Mouse (Mus musculus) gonadal fat pad, adult 2 months (tissue): ENCODE measurements around the gene Tmem243. TPM values are rescaled to one million over a fixed set of nuclear protein-coding genes. Genes with fewer than 3 reads are reported as not detected.
"Not testable (repeated sequence)": the region's sequence is repeated elsewhere in the genome, so short reads cannot be mapped to it uniquely, and the experiment has no call there.

Experiments used
- DNase-seq: peaks from one replicate; pipeline ENCODE4 v3.0.0-alpha.2; 2012; ENCODE audit warnings: low read depth
- polyA plus RNA-seq: library from polyadenylated mRNA; depleted of rRNA; stranded (reverse); fragments of >200 nt; gene quantifications from 2 replicates; pipeline ENCODE4 v1.2.3, GENCODE M21; 2012

Tmem243 gene
- polyA plus RNA-seq, 1 experiment = 41.4 TPM

- no peak for DNase-seq
Observed at GRCm38 (mm10) chr5:9107296-9108089, 7.0 kb downstream of the Tmem243 start.

DNA sequence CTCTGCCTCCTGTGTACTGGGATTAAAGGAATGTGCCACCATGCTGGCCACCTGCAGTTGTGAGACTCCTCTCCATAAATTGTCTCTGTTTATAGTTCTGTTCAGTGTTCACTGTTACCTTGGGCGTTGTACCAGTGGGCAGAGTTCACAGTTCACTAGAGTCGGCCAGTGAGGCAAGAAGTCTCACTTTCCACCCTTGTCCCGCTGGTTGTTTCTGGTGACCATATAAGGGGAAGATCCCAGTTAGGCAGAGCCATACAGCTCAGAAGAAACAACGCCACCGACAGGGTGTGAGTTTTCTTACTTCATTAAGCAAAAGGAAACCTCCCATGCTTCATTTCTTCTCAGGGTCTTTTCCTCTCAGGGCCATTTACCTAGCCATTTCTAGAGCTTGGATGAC, 8.0 kb downstream of the Tmem243 start:
- DNase-seq = no peak

DNA sequence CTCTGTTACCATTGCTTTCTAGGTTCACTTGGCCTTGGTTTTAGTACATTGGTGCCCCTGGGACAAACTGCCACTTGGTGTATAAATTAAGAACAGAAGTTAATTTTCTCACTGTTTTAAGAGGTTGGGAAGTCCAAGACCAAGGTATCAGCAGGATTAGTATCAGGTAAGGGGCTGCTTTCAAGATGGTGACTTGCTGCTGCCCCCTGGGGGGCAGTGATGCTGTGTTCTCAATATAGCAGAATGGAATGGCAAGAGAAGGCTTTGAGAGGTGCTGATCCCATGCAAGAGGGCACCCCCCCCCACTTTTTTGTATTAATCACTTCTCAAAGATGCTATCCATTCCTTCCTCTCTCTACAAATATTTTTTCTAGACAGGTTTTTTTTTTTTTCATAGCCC, 9.1 kb downstream of the Tmem243 start:
- no peak for DNase-seq

GRCm38 (mm10) chr5:9111285-9111684, 10.8 kb downstream of the Tmem243 start:
- no peak for DNase-seq

GRCm38 (mm10) chr5:9111759-9112158, 11.3 kb downstream of the Tmem243 start:
- no peak for DNase-seq

- DNase-seq = no peak
Observed at GRCm38 (mm10) chr5:9114162-9114561, 13.7 kb downstream of the Tmem243 start.

- no peak for DNase-seq
Observed at GRCm38 (mm10) chr5:9124134-9124533, 23.7 kb downstream of the Tmem243 start.

DNA sequence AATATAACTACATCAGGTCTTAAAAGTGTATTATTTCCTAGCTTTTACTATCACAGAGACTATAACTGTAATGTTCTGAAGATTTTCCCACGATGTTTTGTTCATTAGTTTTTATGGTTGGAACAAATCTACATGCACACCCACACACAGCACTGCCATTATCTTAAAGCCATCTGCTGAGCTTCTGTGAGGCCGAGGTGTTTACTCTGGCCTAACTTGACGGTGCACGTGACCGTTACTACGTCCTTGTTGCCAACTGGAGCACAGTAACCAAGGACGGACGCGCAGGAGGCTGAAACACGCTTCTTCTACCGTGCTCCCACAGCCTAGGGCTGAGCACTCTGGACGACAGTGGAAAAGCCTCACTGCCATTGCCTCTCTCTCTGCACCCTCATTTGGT, 28.1 kb downstream of the Tmem243 start:
- peak; percentile 34 for DNase-seq

DNA sequence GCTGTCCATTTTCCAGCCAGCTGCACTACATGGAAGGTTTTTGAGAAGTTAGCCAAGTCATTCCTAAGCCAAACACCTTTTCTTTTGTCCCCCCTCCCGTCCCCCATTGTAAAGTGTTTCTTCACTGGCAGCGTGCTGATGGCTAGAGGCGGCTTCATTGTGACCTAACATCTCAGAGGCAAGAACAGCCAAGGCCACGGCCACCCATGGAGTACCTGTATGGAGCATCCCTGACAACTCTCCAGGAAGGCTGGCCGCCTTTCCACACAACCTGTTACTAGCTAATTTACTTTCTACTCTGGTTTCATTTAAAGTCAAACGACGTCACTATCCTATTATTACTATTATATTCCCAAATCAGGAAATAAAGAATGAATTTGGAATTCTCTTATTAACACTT, 31.3 kb downstream of the Tmem243 start:
- no peak for DNase-seq

GRCm38 (mm10) chr5:9135588-9135987, 35.1 kb downstream of the Tmem243 start:
- no peak for DNase-seq

DNA sequence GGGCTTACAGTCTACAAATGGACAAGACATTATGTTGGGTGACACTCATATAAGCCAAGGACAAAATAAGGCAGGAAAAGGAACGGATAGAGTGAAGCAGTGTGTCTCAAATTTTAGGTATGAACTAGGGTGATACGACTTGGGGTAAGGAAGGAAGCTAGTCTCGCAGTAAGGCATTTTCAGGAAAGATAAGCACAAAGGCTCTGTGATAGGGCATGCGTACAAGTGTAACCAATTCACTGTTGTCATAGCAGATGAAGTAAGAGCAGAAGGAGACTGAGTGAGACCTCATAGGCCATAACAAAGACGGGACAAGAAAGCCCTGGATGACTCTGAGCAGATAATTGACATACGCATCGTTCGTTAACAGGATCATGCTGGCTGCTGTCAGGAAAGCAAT, 40.3 kb downstream of the Tmem243 start:
- no peak for DNase-seq

DNA sequence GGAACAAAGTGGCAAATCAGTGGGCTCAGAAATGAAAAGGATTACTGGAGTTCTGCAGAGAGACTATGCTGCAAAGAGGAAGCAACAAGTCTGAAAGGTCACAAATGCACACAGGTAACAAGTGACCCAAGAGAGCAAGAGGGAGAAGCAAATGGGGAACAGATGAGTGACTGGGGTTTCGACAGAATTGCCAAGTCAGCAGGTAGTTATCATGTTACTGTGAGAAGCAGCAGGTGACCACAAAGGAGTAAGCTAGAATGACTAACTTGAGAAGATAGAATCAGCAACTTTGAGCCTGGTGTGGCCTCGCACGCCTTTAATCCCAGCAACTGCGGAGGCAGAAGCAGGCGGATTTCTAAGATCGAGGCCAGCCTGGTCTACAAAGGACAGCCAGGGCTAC, 41.9 kb downstream of the Tmem243 start:
- no peak for DNase-seq

DNA sequence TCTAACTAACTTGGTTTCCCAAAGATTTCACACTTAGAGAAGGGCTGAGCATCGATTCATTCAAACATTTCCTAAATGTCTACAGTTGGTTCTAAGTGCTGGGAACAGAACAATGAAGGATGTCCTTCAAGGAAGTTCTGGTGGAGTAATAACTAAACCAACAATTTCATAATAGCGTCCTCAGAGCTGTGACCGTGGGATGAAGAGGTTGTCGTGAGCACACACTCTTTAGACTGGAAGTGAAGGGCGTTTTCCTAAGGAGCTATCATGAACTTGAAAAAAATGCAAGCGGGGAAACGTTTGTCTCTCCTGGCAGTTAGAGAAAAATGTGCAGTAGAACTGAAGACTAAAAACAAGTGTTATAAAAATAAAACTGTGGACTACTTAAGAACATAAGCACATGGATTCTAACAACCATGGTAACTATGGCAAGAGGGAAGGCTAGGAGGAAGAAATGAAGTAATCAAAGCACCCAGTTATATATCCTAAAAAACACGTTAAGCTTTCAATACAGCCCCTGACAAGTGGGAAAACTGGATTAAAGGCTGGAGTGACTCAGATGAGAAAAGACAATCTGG, 48.9 kb downstream of the Tmem243 start:
- no peak for DNase-seq

GRCm38 (mm10) chr5:9156746-9157145, 56.3 kb downstream of the Tmem243 start:
- DNase-seq = no peak

DNA sequence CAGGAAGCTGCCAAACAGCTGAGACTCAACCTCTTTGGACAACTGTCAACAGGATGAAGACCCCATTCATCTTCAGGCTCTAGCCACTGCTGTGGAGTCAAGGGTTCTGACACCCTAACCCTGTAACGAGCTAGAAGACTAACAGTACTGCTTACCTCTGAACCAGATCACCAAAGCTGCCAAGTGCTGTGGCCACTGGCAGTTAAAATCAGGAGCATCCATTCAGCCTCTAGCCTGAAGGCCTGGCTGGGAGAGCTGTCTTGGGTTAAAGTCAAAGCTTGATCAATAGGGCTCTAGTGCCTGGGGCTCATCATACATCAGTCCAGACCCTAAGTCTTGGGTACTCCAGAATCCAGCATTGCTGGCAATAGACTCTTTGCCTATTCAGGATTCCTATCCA, 56.9 kb downstream of the Tmem243 start:
- no peak for DNase-seq

GRCm38 (mm10) chr5:9160831-9161455, 60.5 kb downstream of the Tmem243 start:
- DNase-seq = no peak

DNA sequence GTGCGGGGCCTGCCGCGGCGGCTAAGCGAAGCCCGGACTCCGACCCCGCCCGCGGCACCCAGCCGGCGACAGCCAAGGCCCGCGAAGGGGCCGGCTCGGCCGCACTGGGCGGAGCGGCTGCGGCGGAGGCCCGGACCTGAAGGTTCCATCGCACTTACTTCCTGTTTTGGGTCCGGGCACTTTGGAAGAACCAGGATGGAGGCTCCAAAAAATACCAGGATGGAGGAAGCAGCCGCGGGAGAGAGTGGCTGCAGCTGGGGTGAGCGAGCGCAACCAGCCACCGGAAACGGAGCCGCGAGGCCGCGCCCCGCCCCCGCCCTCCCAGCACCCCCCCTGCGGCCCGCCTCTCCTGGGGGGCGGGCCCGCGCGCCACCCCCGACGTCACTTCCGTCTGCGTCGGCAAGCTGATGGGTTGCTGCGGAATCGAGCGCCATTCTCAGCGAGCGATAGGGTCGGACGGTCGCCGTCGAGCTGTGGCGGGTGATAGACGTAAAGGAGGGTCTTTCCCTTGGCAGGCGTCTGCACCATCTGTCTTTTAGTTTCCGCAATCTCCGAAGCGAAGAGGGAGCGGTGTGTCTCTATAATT, 61.1 kb downstream of the Tmem243 start, which contains the start of gene Dmtf1:
Dmtf1 (minus strand) TSS at position 321 of the 586 bp plus-strand sequence.
- DNase-seq = no peak

DNA sequence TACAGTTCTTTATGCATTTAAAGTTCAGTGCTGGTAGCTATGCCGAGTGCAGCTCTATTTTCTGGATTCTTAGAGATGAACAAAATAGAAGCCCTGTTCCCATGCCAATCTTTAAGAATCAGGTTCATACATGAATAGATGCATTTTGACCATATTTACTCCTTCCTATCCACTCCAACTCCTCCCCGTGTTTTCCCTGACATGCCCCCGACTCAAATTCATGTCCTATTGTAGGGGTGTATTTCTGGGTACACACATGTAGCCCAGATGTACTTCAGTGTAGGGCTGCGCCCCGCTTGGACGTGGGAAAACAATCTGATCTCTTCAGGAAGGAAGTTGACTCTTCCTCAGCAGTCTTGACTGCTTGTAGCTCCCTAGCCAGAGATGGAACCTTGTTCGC, 61.6 kb downstream of the Tmem243 start:
- DNase-seq = no peak

GRCm38 (mm10) chr5:9163411-9163810, 62.9 kb downstream of the Tmem243 start:
- no peak for DNase-seq

- not testable (repeated sequence) for DNase-seq
Observed at GRCm38 (mm10) chr5:9165151-9165550, 64.7 kb downstream of the Tmem243 start.

DNA sequence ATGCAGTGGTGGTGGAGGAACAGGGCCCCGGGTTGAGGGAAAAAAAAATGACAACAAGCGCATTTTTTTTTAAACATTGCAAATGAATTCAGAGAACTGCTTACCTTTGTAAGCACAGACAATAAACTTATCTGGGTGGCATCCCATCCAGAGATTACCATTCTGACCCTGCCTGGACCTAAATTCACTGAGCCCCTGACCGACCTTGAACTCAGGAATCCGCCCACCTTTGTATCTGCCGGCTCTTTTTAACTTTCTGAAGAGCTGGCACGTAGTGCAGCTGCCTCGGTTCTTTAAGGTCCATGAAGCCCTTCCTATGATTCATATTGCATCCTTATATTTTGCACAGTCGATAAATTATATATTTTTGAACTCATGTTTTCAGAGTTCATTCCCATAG, 65.9 kb downstream of the Tmem243 start:
- DNase-seq = no peak

DNA sequence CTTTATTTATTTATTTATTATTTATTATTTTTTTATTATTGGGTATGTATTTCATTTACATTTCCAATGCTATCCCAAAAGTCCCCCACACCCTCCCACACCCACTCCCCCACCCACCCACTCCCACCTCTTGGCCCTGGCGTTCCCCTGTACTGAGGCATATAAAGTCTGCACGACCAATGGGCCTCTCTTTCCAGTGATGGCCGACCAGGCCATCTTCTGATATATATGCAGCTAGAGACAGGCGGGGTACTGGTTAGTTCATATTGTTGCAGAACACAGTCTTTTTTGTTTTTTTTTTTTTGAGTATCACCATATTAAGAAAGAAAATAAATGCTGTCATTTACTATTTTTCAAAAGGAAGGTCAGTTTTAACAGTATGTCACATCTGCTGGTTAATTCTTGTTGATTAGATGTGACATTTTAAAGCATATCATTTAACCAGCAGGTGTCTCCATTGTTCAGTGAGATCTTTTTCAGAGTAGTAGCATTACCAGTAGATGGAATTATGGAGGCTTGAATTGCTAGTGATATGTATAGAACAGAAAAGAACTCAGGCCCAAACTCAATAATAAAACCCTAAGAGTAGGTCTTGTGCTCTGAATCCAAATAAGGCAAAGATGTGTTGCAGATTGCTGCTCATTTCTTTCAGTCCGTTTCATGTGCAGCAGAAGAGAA, 69.0 kb downstream of the Tmem243 start:
- not testable (repeated sequence) for DNase-seq
